Mouse (Mus musculus): Measurements from ENCODE around the gene Myt1l. TPM values are rescaled to one million over a fixed set of nuclear protein-coding genes. Genes with fewer than 3 reads are reported as not detected.

Myt1l gene
- polyA plus RNA-seq (2017; shearing (Covaris generic)) = 0.11 TPM

GRCm38 (mm10) chr12:29528031-29528771 is at the start of gene Myt1l:
Gene Myt1l (plus strand): TSS chr12:29528384.

GRCm38 (mm10) chr12:29937308-29937707 is 409.1 kb downstream of the Myt1l start, which contains the start of gene Pxdn:
Gene Pxdn (plus strand): TSS chr12:29937608.

Measured in naive thymus-derived CD4-positive, alpha-beta T cell, adult 5 months (primary cell).